Mouse (Mus musculus) intestine, embryonic 15.5 days (tissue): ENCODE measurements around the gene Acot6. TPM values are rescaled to one million over a fixed set of nuclear protein-coding genes. Genes with fewer than 3 reads are reported as not detected.
"Not testable (repeated sequence)": the region's sequence is repeated elsewhere in the genome, so short reads cannot be mapped to it uniquely, and the experiment has no call there.

Experiments
- ATAC-seq: fragments of 200-750 bp; cut with Nextera tagmentation; 2 replicates; pipeline ENCODE4 v1.8.0; 2017; ENCODE audit warnings: moderate TSS enrichment, moderate library complexity
- H3K27ac ChIP-seq: fragments of 300-500 bp; sonication (generic); 2 replicates; pipeline ENCODE4 v1.5.1; 2015; ENCODE audit warnings: mild to moderate bottlenecking, inconsistent platforms
- H3K27me3 ChIP-seq: fragments of 300-500 bp; sonication (generic); replicated peaks from 2 replicates; pipeline ENCODE4 v1.6.1; 2015; ENCODE audit warnings: inconsistent platforms
- H3K36me3 ChIP-seq: fragments of 300-500 bp; sonication (generic); 2 replicates; pipeline ENCODE4 v1.6.1; 2015; ENCODE audit warnings: inconsistent platforms
- H3K4me1 ChIP-seq: fragments of 300-500 bp; sonication (generic); replicated peaks from 2 replicates; pipeline ENCODE4 v1.6.1; 2015; ENCODE audit warnings: inconsistent platforms
- H3K4me2 ChIP-seq: fragments of 300-500 bp; sonication (generic); replicated peaks from 2 replicates; pipeline ENCODE4 v1.6.1; 2015; ENCODE audit warnings: mild to moderate bottlenecking, inconsistent platforms
- H3K4me3 ChIP-seq: fragments of 300-500 bp; sonication (generic); replicated peaks from 2 replicates; pipeline ENCODE4 v1.5.1; 2015; ENCODE audit warnings: inconsistent platforms
- H3K9ac ChIP-seq: fragments of 300-500 bp; sonication (generic); 2 replicates; pipeline ENCODE4 v1.6.1; 2015; ENCODE audit warnings: inconsistent platforms
- H3K9me3 ChIP-seq: fragments of 300-500 bp; sonication (generic); 2 replicates; pipeline ENCODE4 v1.6.1; 2016; ENCODE audit warnings: inconsistent platforms
- WGBS: fragments of 180-500 bp; shearing (Covaris S2); methylation state at CpG from one replicate; pipeline ENCODE4 v1.1.7; 2015; 5-methylcytosine and 5-hydroxymethylcytosine counted together
- polyA plus RNA-seq: library from polyadenylated mRNA; unstranded; fragments of >200 nt; fragmentation: Nextera tagmentation; extraction: Ambion mirVana; gene quantifications from 2 replicates; pipeline ENCODE4 v1.2.1, GENCODE M21; 2015

The Acot6 gene
- polyA plus RNA-seq, result 2.0 and 2.1 TPM in 2 replicates

- not testable (repeated sequence) for H3K27me3 ChIP-seq, H3K36me3 ChIP-seq, H3K4me1 ChIP-seq, H3K9me3 ChIP-seq
- peak within 1 kb of the TSS; percentile 88 for H3K4me2 ChIP-seq
- peak within 1 kb of the TSS; percentile 60; the same call in 1 of the 2 replicates for H3K27ac ChIP-seq
- ATAC-seq, result peak; percentile 84
- WGBS, result under 1% methylated on average over 79 of the region's 80 CpGs
- H3K4me3 ChIP-seq, result peak within 1 kb of the TSS; percentile 59
- peak within 1 kb of the TSS; percentile 66 for H3K9ac ChIP-seq
Measured at GRCm38 (mm10) chr12:84100604-84101492, at the start of gene Acot6. Gene Acot6, plus strand, starts transcription at chr12:84100654.

GRCm38 (mm10) chr12:84050744-84051143 is 49.7 kb upstream of the Acot6 start:
- not testable (repeated sequence) for H3K36me3 ChIP-seq, H3K27me3 ChIP-seq, H3K9me3 ChIP-seq, H3K4me1 ChIP-seq, H3K9ac ChIP-seq, H3K4me3 ChIP-seq, H3K27ac ChIP-seq, ATAC-seq, H3K4me2 ChIP-seq
- 81% methylated on average over 5 of the region's 5 CpGs for WGBS

- Histone ChIP-seq H3K4me1 (peaks cover 4% of the 10 kb centered on the region; the same call in 1 of the 2 replicates), H3K4me3 (peak within 1 kb of the TSS; percentile 44; the same call in 1 of the 2 replicates), H3K9ac (no peak within 1 kb of the TSS), H3K9me3 (no peaks in the 10 kb centered on the region), H3K27me3 (0 out of 2 replicates have a peak, but pooled peaks cover 4% of the 10 kb centered on the region), H3K36me3 (no peaks in the 10 kb centered on the region), H3K4me2 (peak within 1 kb of the TSS; percentile 91), H3K27ac (no peak within 1 kb of the TSS)
- ATAC-seq, result no peak
- 62% methylated on average over 5 of the region's 5 CpGs for WGBS
Measured at GRCm38 (mm10) chr12:84051937-84052474, 48.4 kb upstream of the Acot6 start, which contains the start of gene Acot3. Gene Acot3, plus strand, starts transcription at chr12:84052144.

- no peak overlapping the region for H3K27ac ChIP-seq
- H3K36me3 ChIP-seq, result no peaks in the 10 kb centered on the region
- no peak overlapping the region for H3K4me2 ChIP-seq
- no peaks in the 10 kb centered on the region for H3K9me3 ChIP-seq
- ATAC-seq, result no peak
- H3K9ac ChIP-seq, result no peak overlapping the region
- H3K4me3 ChIP-seq, result no peak overlapping the region
- H3K27me3 ChIP-seq, result 0 out of 2 replicates have a peak, but pooled peaks cover 4% of the 10 kb centered on the region
- H3K4me1 ChIP-seq, result peaks cover 4% of the 10 kb centered on the region; the same call in 1 of the 2 replicates
- 90% methylated on average over 7 of the region's 7 CpGs for WGBS
Measured at GRCm38 (mm10) chr12:84052609-84053008, 47.8 kb upstream of the Acot6 start.

GRCm38 (mm10) chr12:84053173-84053572 is 47.3 kb upstream of the Acot6 start:
- Histone ChIP-seq H3K27me3 (0 out of 2 replicates have a peak, but pooled peaks cover 4% of the 10 kb centered on the region), H3K27ac (no peak overlapping the region), H3K4me3 (peak overlapping the region; percentile 44), H3K9ac (peak overlapping the region; percentile 55), H3K36me3 (no peaks in the 10 kb centered on the region), H3K4me2 (peak overlapping the region; percentile 91), H3K9me3 (no peaks in the 10 kb centered on the region), H3K4me1 (peaks cover 4% of the 10 kb centered on the region; the same call in 1 of the 2 replicates)
- WGBS, result 11% methylated on average over 16 of the region's 16 CpGs
- ATAC-seq, result peak; percentile 63; the same call in 1 of the 2 replicates

GRCm38 (mm10) chr12:84053679-84054391 is 46.6 kb upstream of the Acot6 start:
- Histone ChIP-seq H3K27ac (no peak overlapping the region), H3K4me3 (peak overlapping the region; percentile 44), H3K9ac (peak overlapping the region; percentile 55), H3K4me1 (peaks cover 4% of the 10 kb centered on the region; the same call in 1 of the 2 replicates), H3K36me3 (no peaks in the 10 kb centered on the region), H3K9me3 (no peaks in the 10 kb centered on the region), H3K27me3 (0 out of 2 replicates have a peak, but pooled peaks cover 4% of the 10 kb centered on the region), H3K4me2 (peak overlapping the region; percentile 91)
- 3% methylated on average over 41 of the region's 46 CpGs for WGBS
- ATAC-seq, result peak; percentile 64; the same call in 1 of the 2 replicates

GRCm38 (mm10) chr12:84060946-84061345 is 39.5 kb upstream of the Acot6 start:
- Histone ChIP-seq H3K9ac (no peak overlapping the region), H3K36me3 (no peaks in the 10 kb centered on the region), H3K4me2 (no peak overlapping the region), H3K27me3 (0 out of 2 replicates have a peak, but pooled peaks cover 3% of the 10 kb centered on the region), H3K4me1 (no peaks in the 10 kb centered on the region), H3K4me3 (no peak overlapping the region), H3K9me3 (no peaks in the 10 kb centered on the region), H3K27ac (no peak overlapping the region)
- WGBS, result 35% methylated on average over 2 of the region's 2 CpGs
- ATAC-seq, result no peak

DNA sequence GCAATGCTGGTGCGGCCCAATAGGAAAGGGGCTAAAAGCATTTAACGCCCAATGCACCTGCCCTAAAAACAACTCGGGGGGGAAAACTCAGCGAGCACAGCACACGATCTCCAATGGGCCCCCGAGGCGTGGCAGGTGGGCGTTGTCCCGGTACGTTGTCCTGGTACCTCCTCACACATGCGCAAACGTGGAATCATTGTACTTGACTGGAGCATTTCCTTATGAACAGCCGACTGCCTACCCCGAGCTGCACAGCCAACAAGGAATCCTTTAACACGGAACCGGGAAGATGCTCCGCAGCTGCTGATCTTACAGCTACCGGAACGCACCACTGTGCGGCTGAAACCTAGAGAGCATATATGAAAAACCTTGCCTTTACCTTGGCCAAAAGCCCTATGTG is 38.1 kb upstream of the Acot6 start:
- H3K9ac ChIP-seq, result no peak overlapping the region
- no peaks in the 10 kb centered on the region for H3K4me1 ChIP-seq
- no peak overlapping the region for H3K27ac ChIP-seq
- no peak for ATAC-seq
- no peaks in the 10 kb centered on the region for H3K36me3 ChIP-seq
- no peak overlapping the region for H3K4me3 ChIP-seq
- no peaks in the 10 kb centered on the region for H3K9me3 ChIP-seq
- H3K27me3 ChIP-seq, result 0 out of 2 replicates have a peak, but pooled peaks cover 3% of the 10 kb centered on the region
- H3K4me2 ChIP-seq, result no peak overlapping the region
- WGBS, result 92% methylated on average over 20 of the region's 20 CpGs

DNA sequence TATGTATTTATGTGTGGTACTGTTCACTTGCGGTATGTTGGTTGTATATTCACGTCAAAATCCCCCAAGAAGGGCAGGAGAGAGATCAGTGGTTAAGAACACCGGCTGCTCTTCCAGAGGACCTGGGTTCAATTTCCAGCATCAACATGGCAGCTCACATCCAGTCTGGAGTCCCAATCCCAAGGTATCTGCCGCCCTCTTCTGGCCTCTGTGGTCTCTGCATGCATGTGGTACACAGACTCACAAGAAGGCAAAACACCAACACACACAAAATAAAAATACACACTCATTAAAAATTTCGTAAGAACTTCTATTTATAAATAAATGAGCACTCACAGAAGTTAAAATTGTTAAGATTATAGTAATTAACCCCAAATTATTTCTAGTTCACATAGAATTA is 37.2 kb upstream of the Acot6 start:
- Histone ChIP-seq H3K27me3 (peaks cover 7% of the 10 kb centered on the region), H3K9ac (no peak overlapping the region), H3K4me1 (no peaks in the 10 kb centered on the region), H3K9me3 (no peaks in the 10 kb centered on the region), H3K4me3 (no peak overlapping the region), H3K27ac (no peak overlapping the region), H3K36me3 (no peaks in the 10 kb centered on the region), H3K4me2 (no peak overlapping the region)
- 75% methylated on average over 5 of the region's 5 CpGs for WGBS
- ATAC-seq, result no peak

DNA sequence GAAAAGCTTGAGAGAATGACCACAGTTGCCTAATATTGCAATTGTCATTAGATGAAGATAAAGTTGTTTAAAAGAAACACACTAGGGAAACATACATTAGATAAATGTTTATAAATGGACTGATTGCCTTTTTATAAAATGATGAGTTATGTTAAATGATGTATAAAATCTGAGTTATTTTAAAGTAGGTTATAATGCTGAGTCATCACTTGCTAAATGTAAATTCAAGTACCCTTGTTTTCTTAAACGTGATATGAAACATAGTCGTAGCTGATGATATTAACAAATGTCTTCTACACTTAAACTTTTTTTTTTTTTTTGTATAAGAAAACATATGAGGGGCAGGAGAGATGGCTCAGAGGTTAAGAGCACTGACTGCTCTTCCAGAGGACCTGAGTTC is 36.6 kb upstream of the Acot6 start:
- H3K9me3 ChIP-seq, result no peaks in the 10 kb centered on the region
- no peaks in the 10 kb centered on the region for H3K36me3 ChIP-seq
- no peak for ATAC-seq
- H3K27ac ChIP-seq, result no peak overlapping the region
- H3K4me3 ChIP-seq, result no peak overlapping the region
- peaks cover 11% of the 10 kb centered on the region for H3K27me3 ChIP-seq
- H3K9ac ChIP-seq, result no peak overlapping the region
- 61% methylated on average over 2 of the region's 2 CpGs for WGBS
- H3K4me2 ChIP-seq, result no peak overlapping the region
- no peaks in the 10 kb centered on the region for H3K4me1 ChIP-seq

GRCm38 (mm10) chr12:84064621-84065020 is 35.8 kb upstream of the Acot6 start:
- Histone ChIP-seq H3K4me2 (no peak overlapping the region), H3K36me3 (no peaks in the 10 kb centered on the region), H3K4me1 (no peaks in the 10 kb centered on the region), H3K4me3 (no peak overlapping the region), H3K9ac (no peak overlapping the region), H3K27me3 (peaks cover 13% of the 10 kb centered on the region), H3K9me3 (no peaks in the 10 kb centered on the region), H3K27ac (no peak overlapping the region)
- 76% methylated on average over 8 of the region's 8 CpGs for WGBS
- ATAC-seq, result no peak

DNA sequence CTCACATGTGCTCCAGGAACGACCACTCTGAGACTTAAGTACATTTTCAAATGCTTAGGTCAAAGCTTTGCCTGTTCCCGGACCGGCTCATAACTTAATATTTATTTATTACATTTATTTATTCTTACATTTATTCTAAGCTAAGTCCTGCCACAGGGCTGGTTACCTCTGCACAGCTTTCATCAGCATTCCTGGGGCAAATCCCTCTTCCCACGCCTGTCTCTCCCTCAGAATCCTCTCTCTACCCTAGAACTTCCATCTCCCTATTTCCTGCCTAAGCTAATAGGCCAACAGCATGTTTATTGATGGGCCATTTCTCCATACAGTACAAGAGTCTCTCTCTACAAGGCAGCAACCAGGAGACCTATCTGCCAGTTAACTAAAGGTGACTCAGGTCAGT is 32.7 kb upstream of the Acot6 start:
- 76% methylated on average over 4 of the region's 4 CpGs for WGBS
- H3K4me1 ChIP-seq, result no peaks in the 10 kb centered on the region
- no peak overlapping the region for H3K4me2 ChIP-seq
- no peak overlapping the region for H3K4me3 ChIP-seq
- no peak for ATAC-seq
- no peak overlapping the region for H3K9ac ChIP-seq
- peaks cover 13% of the 10 kb centered on the region for H3K27me3 ChIP-seq
- H3K27ac ChIP-seq, result no peak overlapping the region
- no peaks in the 10 kb centered on the region for H3K9me3 ChIP-seq
- no peaks in the 10 kb centered on the region for H3K36me3 ChIP-seq
